Mouse (Mus musculus) forebrain, embryonic 14.5 days (tissue): ENCODE results near the gene Dnaaf5. TPM values are rescaled to one million over a fixed set of nuclear protein-coding genes. Genes with fewer than 3 reads are reported as not detected.

ENCODE experiments used
- ATAC-seq: fragments of 200-750 bp; cut with Nextera tagmentation; 2 replicates; pipeline ENCODE4 v1.8.0; 2017; ENCODE audit warnings: mild to moderate bottlenecking, moderate library complexity
- DNase-seq: peaks from one replicate; pipeline ENCODE4 v3.0.0-alpha.2; 2015; ENCODE audit warnings: low spot score
- H3K27ac ChIP-seq: fragments of 300-500 bp; sonication (generic); 2 replicates; pipeline ENCODE4 v1.5.1; 2014; ENCODE audit warnings: low read depth, mild to moderate bottlenecking, control low read depth, low read length, moderate library complexity
- H3K27me3 ChIP-seq: fragments of 300-500 bp; sonication (generic); replicated peaks from 2 replicates; pipeline ENCODE4 v1.6.1; 2014; ENCODE audit warnings: low read length, control low read depth, mixed read lengths; ENCODE audit not compliant: control insufficient read depth, insufficient read depth
- H3K36me3 ChIP-seq: fragments of 300-500 bp; sonication (generic); 2 replicates; pipeline ENCODE4 v1.6.1; 2014; ENCODE audit warnings: low read length, control low read depth; ENCODE audit not compliant: control insufficient read depth, insufficient read depth
- H3K4me1 ChIP-seq: fragments of 300-500 bp; sonication (generic); 2 replicates; pipeline ENCODE4 v1.6.1; 2014; ENCODE audit warnings: antibody characterized with exemption, low read length, control low read depth; ENCODE audit not compliant: control insufficient read depth, insufficient read depth
- H3K4me2 ChIP-seq: fragments of 300-500 bp; sonication (generic); 2 replicates; pipeline ENCODE4 v1.6.1; 2014; ENCODE audit warnings: mild to moderate bottlenecking, control low read depth, low read length
- H3K4me3 ChIP-seq: fragments of 300-500 bp; sonication (generic); 2 replicates; pipeline ENCODE4 v1.5.1; 2014; ENCODE audit warnings: low read depth, low read length, control low read depth
- H3K9ac ChIP-seq: fragments of 300-500 bp; sonication (generic); 2 replicates; pipeline ENCODE4 v1.6.1; 2014; ENCODE audit warnings: mild to moderate bottlenecking, low read length, control low read depth, moderate library complexity
- H3K9me3 ChIP-seq: fragments of 300-500 bp; sonication (generic); replicated peaks from 2 replicates; pipeline ENCODE4 v1.6.1; 2016; ENCODE audit warnings: low read length, control low read depth, mixed read lengths; ENCODE audit not compliant: control insufficient read depth
- WGBS: fragments of 180-500 bp; shearing (Covaris S2); extraction: QIAGEN DNeasy Blood & Tissue Kit; methylation state at CpG from one replicate; pipeline ENCODE4 v1.1.7; 2014; 5-methylcytosine and 5-hydroxymethylcytosine counted together
- polyA plus RNA-seq: library from polyadenylated mRNA; unstranded; fragments of >200 nt; fragmentation: Nextera tagmentation; extraction: Ambion mirVana; gene quantifications from 2 replicates; pipeline ENCODE4 v1.2.1, GENCODE M21; 2014

The Dnaaf5 gene
- polyA plus RNA-seq, 1 experiment from 2014 or later: 2.5 TPM

GRCm38 (mm10) chr5:139174141-139174540 lies 24.1 kb downstream of the Dnaaf5 start:
- H3K27ac ChIP-seq: no peak overlapping the region
- WGBS: 64% methylated on average over 10 of the region's 10 CpGs
- DNase-seq (no peak), ATAC-seq (no peak)
- H3K4me1 ChIP-seq: peaks cover 4% of the 10 kb centered on the region; the same call in 1 of the 2 replicates
- no peaks in the 10 kb centered on the region for H3K27me3 ChIP-seq
- H3K4me2 ChIP-seq: no peak overlapping the region
- H3K4me3 ChIP-seq: no peak overlapping the region
- no peak overlapping the region for H3K9ac ChIP-seq
- peaks cover 42% of the 10 kb centered on the region for H3K36me3 ChIP-seq
- no peaks in the 10 kb centered on the region for H3K9me3 ChIP-seq

- WGBS: 42% methylated on average over 9 of the region's 10 CpGs
- Histone ChIP-seq H3K27me3 (no peaks in the 10 kb centered on the region), H3K36me3 (peaks cover 49% of the 10 kb centered on the region), H3K9ac (no peak overlapping the region), H3K4me2 (no peak overlapping the region), H3K9me3 (no peaks in the 10 kb centered on the region), H3K4me3 (no peak overlapping the region), H3K4me1 (peaks cover 4% of the 10 kb centered on the region; the same call in 1 of the 2 replicates), H3K27ac (peak overlapping the region; percentile 39; the same call in 1 of the 2 replicates)
- peak; percentile 63 for DNase-seq
- ATAC-seq: peak; percentile 62
Measured at GRCm38 (mm10) chr5:139174556-139175547, 24.8 kb downstream of the Dnaaf5 start.

GRCm38 (mm10) chr5:139178895-139179631 lies 29.0 kb downstream of the Dnaaf5 start:
- Histone ChIP-seq H3K4me2 (no peak overlapping the region), H3K4me3 (no peak overlapping the region), H3K36me3 (peaks cover 59% of the 10 kb centered on the region), H3K9ac (no peak overlapping the region), H3K9me3 (no peaks in the 10 kb centered on the region), H3K27ac (no peak overlapping the region), H3K4me1 (peaks cover 4% of the 10 kb centered on the region; the same call in 1 of the 2 replicates), H3K27me3 (no peaks in the 10 kb centered on the region)
- ATAC-seq: peak; percentile 76
- DNase-seq: peak; percentile 89
- 30% methylated on average over 11 of the region's 11 CpGs for WGBS

GRCm38 (mm10) chr5:139183131-139183530 lies 33.1 kb downstream of the Dnaaf5 start:
- no peaks in the 10 kb centered on the region for H3K9me3 ChIP-seq
- ATAC-seq: no peak
- WGBS: 89% methylated on average over 2 of the region's 2 CpGs
- H3K4me1 ChIP-seq: no peaks in the 10 kb centered on the region
- DNase-seq: no peak
- H3K36me3 ChIP-seq: peaks cover 89% of the 10 kb centered on the region
- no peak overlapping the region for H3K9ac ChIP-seq
- no peak overlapping the region for H3K27ac ChIP-seq
- no peaks in the 10 kb centered on the region for H3K27me3 ChIP-seq
- H3K4me3 ChIP-seq: no peak overlapping the region
- no peak overlapping the region for H3K4me2 ChIP-seq

- 93% methylated on average over 9 of the region's 9 CpGs for WGBS
- H3K4me2 ChIP-seq: no peak overlapping the region
- no peak overlapping the region for H3K27ac ChIP-seq
- no peaks in the 10 kb centered on the region for H3K27me3 ChIP-seq
- no peak overlapping the region for H3K9ac ChIP-seq
- H3K4me1 ChIP-seq: no peaks in the 10 kb centered on the region
- no peak for ATAC-seq
- no peak overlapping the region for H3K4me3 ChIP-seq
- H3K9me3 ChIP-seq: no peaks in the 10 kb centered on the region
- peaks cover 84% of the 10 kb centered on the region for H3K36me3 ChIP-seq
- DNase-seq: no peak
Measured at GRCm38 (mm10) chr5:139183601-139184000, 33.6 kb downstream of the Dnaaf5 start.

GRCm38 (mm10) chr5:139184897-139185296 lies 34.9 kb downstream of the Dnaaf5 start:
- Histone ChIP-seq H3K4me2 (no peak overlapping the region), H3K4me1 (no peaks in the 10 kb centered on the region), H3K36me3 (peaks cover 74% of the 10 kb centered on the region), H3K4me3 (no peak overlapping the region), H3K27ac (no peak overlapping the region), H3K27me3 (no peaks in the 10 kb centered on the region), H3K9me3 (no peaks in the 10 kb centered on the region), H3K9ac (no peak overlapping the region)
- DNase-seq (no peak), ATAC-seq (no peak)
- 89% methylated on average over 4 of the region's 4 CpGs for WGBS

GRCm38 (mm10) chr5:139189726-139190125 lies 39.7 kb downstream of the Dnaaf5 start:
- Histone ChIP-seq H3K27me3 (no peaks in the 10 kb centered on the region), H3K4me2 (no peak overlapping the region), H3K9me3 (no peaks in the 10 kb centered on the region), H3K9ac (no peak overlapping the region), H3K36me3 (peaks cover 28% of the 10 kb centered on the region), H3K27ac (no peak overlapping the region), H3K4me3 (no peak overlapping the region), H3K4me1 (no peaks in the 10 kb centered on the region)
- WGBS: 98% methylated on average over 5 of the region's 5 CpGs
- no peak for DNase-seq
- no peak for ATAC-seq

- H3K4me2 ChIP-seq: no peak overlapping the region
- no peak overlapping the region for H3K9ac ChIP-seq
- H3K4me1 ChIP-seq: no peaks in the 10 kb centered on the region
- ATAC-seq (no peak), DNase-seq (no peak)
- H3K4me3 ChIP-seq: no peak overlapping the region
- H3K9me3 ChIP-seq: no peaks in the 10 kb centered on the region
- H3K36me3 ChIP-seq: peaks cover 16% of the 10 kb centered on the region
- H3K27me3 ChIP-seq: no peaks in the 10 kb centered on the region
- 76% methylated on average over 5 of the region's 5 CpGs for WGBS
- H3K27ac ChIP-seq: no peak overlapping the region
Measured at GRCm38 (mm10) chr5:139190958-139191357, 40.9 kb downstream of the Dnaaf5 start.
